Mouse (Mus musculus) yolk sac, embryonic 10.5 days (tissue): ENCODE results near the gene Znrf4.
A peak's percentile ranks its signal among the peaks of the same experiment; 100 is the strongest.

Experiments
- DNase-seq: peaks from one replicate; pipeline ENCODE4 v3.0.0-alpha.2; 2017; ENCODE audit warnings: low spot score

Znrf4 gene

DNA sequence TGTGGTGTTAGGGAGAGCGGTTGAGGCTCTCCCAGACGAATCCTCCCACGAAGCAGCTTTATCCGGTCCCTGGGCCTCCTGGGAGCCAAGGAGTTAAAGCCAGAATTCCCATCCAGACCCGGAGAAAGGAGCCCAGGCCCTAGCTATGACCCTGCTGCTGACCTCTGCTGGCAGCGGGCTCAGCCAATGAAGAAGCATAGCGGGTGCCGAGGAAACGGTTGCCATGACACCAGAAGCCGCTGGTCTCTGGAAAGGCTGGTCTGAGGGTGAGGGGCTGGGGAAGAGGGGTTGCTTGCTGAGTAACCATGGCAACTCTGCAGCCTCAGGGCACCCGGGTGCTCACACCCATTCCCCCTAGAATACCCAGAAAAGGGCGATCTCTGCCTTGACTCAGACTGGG is 24.2 kb downstream of the Znrf4 start:
- peak; percentile 21 for DNase-seq

- no peak for DNase-seq
These were observed 24.8 kb downstream of the Znrf4 start for GRCm38 (mm10) chr17:56487441-56487888.

GRCm38 (mm10) chr17:56485926-56486325 is 26.3 kb downstream of the Znrf4 start:
- no peak for DNase-seq

DNA sequence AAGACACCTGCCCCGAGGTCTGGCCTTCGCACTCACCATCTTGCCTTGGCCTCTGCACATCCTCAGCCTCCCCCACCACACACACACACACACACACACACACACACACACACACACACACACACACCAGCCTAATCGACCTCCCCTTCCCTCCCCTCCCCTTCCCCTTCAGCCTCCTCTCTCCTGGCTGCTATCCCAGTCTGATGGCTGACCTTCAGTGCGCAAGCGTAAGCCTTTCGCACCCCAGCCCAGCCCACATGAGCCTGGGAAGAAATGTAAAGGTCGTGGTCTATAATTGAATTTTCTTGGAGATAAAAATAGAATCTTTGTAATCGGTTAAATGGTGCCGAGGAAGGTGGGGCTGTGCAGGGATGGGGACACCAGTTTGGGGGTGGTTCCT is 27.1 kb downstream of the Znrf4 start:
- DNase-seq, result no peak

GRCm38 (mm10) chr17:56482671-56483070 is 29.6 kb downstream of the Znrf4 start:
- DNase-seq, result no peak

DNA sequence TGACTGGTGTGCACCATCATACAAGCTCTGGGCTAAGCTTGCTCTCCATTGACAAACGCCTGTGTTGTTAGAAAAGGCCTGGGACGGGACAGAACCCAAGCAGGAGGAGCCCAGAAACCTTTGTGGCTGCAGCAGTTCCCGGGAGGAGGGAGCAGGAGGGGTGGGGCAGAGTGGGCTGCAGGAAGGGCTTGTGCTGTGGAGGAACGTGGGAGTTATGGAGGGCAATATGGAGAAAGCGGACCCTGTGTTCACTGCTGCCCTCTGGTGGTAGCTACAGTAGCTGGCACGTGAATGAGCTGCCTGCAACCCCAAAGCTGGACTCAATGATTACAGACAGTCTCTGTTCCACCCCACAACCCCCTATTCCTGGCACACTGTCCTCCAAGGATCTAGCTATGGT is 32.9 kb downstream of the Znrf4 start:
- peak; percentile 24 for DNase-seq

- DNase-seq, result no peak
These were observed 34.0 kb downstream of the Znrf4 start for GRCm38 (mm10) chr17:56478191-56478611.

DNA sequence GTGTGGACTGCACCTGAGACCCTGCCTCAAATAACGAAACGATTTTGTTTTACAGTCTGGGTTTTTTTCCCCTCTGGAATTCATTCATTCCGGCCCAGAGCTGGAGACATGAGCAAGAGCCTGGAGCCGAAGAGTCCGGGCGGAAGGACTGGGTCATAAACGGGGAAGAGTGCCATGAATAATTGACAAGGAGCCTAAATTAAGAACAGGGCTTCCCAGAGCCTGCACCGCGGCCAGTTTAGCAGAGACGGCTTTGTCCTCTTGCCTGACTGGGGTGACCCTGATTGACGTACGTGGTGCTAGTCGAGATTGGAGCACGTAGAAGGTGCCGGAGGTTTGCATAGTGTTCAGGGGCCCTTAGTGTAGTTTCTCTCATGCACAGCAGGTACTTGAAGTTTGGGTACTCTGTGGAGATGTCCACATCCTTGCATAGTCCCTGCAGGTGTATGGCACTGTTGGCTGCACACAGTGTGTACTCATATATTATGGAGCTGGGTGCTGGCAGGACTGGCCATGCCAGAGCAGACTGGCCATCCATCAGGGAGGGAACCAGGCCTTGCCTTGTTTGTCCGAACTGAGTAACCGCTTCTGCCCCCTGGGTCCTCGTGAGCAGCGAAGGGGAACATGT is 34.9 kb downstream of the Znrf4 start:
- no peak for DNase-seq

GRCm38 (mm10) chr17:56476402-56476752 is 35.9 kb downstream of the Znrf4 start, which contains the start of gene Ptprs:
TSS of gene Ptprs (minus strand) at chr17:56476483.
- DNase-seq, result peak; percentile 80

DNA sequence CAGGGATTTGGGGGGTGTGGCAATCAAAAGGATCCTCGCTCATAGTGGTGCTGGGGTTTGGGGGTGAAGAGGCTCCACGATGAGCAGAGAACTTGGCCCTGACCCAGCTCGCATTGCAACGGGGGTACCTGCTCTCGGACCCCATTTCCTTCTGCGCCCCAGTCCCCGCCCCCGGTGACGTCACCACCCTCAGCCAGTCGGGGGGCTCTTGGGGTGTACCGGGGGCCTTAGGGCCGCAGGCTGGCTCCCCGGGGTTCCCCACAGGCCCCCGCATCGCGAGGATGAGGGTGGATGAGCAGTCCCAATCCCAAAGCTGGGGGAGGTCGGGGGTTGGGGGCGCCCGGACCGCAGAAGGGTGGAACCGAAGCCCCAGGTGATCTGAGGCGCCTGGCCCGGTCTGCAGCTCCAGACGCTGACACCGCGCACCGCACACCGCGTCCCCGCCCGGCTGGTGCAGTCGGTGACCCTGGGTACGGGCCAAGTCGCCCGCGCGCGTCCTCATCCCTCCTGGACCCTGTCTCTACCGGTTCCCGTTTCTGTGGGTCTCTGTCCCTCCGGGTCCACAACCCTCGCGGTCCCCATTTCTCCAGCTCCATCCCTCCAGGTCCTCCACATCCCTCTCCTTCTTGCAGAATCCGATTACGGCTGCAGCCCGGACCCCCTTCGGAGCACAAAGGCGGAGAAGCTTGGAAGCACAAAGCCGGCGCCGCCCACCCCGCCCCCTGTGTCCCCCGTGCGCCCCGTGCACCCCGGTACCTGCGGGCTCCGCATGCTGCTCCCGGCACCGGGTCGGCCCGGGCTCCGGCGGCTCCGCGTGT is 36.4 kb downstream of the Znrf4 start:
- DNase-seq, result no peak

GRCm38 (mm10) chr17:56474831-56475581 is 37.2 kb downstream of the Znrf4 start:
- DNase-seq, result peak; percentile 21

DNA sequence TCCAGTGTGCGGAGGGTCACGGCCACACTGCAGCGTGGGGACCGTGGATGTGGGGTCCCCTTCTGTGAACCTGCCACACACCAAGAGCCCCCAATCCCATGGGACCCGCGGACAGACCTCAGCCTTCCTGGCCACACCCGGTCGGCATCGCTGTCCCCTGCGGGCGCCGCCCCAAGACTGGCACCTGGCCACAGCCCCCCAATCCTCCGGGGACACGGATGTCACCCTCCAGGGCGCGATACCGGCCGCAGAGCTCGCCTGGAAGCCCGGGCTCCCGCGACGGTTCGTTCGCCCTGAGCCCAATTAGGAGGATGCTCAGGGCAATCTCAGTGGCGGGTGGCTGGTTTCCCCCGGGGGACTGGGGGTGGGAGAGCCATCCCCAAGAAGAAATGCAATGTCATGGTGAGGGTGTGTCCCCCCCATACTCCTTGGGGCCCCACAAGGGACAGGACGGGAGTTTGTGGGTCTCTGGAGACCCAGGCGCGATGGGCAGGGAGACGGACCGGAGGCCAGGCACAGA is 37.9 kb downstream of the Znrf4 start:
- no peak for DNase-seq

GRCm38 (mm10) chr17:56473611-56473905 is 38.7 kb downstream of the Znrf4 start:
- DNase-seq, result no peak

DNA sequence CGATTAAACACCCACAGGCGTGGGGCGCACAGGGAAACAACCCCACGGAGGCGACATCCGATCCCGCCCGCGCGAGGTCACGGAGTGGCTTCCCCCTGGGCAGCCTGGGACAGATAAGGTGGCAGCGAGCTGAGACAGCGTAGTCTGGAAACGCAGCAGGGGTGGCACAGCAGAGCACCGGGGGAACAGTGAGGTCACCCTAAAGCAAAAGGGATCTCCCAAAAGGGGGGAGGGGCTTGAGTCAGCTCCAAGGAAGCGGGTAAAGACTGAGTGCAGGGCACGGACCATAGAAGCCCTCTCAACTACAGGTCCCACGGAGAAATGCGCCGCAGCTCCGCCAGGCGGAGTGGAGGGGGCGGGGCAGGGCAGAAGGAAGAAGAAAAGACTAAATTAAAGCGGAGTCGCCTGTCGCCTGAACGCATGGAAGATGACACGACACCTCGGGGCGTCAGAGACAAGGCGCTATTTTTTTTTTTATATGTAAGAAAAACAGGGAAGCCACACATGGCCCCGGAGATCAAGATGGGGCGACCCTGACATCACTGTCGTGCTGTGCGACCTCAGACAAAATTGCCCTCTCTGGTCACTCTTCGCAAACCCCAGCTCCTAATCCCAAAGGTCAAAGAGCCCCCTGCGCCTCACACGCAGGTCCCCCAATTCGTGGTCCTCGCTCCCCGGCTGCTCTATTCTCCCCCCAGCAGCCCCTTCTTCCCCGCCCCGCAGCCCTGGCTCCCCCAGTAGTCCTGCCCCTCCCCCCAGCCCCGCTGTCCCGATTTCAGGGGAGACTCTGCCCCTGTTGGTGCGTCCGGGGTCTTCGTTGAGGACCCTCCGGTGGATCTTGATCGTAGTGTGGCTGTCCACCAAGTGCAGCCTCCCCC is 39.3 kb downstream of the Znrf4 start:
- peak; percentile 22 for DNase-seq

- DNase-seq, result no peak
These were observed 40.1 kb downstream of the Znrf4 start for GRCm38 (mm10) chr17:56472121-56472520.

DNA sequence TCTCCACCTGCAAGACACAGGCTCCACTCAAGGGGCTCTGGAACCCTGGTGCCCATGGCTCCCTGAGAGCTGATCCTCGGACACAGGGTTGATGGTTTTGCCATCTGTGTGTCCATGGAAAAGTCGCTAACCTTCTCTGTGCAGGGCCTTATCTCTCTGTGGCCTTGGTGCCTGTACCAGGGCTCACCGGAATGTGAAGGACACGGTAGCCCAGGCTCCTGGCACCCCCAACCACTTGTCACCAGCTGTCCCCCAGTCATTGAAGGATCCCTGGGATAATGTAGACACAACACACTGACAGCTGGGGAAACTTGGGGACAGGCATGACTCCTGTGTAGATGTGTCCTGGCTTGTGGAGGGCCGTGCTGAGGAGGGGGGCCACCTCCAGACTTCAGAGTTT is 41.1 kb downstream of the Znrf4 start:
- no peak for DNase-seq

- DNase-seq, result peak; percentile 34
These were observed 41.7 kb downstream of the Znrf4 start for GRCm38 (mm10) chr17:56470571-56470970.

DNA sequence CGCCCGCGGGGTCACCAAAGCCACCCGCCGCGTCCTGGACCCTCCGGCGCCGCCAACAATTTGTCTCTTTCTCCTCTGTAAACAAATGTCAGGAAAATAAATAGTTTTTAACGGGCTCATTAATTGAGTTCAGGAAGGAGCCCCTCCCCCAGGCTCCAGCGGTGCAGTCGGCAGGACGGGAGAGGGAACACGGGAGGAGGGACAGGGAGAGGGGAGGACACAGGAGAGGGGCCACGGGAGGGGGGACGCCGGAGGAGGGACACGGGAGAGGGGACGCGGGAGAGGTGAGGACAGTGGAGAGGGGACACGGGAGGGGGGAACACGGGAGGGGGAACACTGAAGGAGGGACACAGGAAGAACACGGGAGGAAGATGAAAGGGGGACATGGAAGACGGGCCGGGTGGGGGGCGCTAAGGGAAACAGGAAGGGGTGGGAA is 42.2 kb downstream of the Znrf4 start:
- peak; percentile 21 for DNase-seq

DNA sequence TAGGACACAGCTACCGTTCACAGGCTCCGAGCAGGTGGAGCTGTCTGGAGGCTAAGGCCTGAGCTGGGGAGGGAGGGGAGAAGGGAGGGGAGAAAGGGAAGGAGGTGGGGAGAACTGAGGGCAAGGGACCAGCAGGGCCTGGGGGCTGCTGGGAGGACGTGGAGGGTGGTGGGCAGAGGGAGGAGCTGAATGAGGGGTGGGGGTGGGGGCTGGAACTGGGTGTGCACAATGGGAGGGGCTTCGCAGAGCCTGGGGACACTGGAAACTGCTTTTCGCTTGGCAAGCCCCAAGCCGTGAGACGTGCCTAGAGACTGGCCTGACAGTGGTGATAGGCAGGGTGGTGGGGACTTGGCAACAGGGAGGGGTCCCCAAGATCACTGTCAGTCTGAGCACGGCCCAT is 43.0 kb downstream of the Znrf4 start:
- no peak for DNase-seq

GRCm38 (mm10) chr17:56468870-56469269 is 43.4 kb downstream of the Znrf4 start:
- no peak for DNase-seq

DNA sequence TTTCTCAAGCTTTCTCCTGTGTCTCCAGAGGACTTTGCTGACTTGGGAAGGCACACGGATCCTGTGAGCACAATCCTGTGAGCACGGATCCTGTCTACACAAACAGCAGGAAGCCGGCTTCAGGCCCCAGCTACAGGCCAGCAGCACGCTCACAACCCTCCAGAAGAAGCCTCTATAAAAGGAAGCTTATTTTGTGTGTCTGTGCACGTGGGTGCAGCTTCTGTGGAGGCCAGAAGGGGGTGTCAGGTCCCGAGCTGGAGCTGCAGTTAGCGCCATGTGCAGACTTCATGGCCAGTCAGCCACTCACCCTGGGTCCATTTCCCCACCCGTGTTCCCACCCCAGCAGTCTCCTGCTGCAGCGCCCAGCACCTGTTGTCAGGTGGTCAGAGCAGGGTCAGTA is 43.9 kb downstream of the Znrf4 start:
- DNase-seq, result no peak

DNA sequence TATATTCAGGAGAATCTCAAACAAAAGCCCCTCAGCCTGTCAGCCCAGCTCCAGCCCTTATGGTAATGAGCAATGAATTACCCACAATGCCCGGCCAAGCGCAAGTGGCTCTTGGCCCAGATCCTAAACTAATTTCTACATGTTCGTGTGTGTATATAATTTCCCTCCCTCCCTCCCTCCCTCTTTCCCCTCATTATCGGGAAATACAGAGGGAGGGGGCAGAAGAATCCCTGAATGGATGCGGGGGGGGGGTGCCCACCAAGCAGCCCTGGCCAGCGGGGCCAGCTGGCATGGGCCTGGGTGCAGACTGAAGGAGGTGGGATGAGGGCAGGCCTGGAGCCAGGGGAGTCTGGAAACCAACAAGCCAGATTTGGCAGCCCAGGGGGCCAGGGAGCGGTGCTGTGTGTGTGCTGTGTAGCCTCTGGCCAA is 44.8 kb downstream of the Znrf4 start:
- DNase-seq, result no peak
